Mouse (Mus musculus) ovary, postnatal 14 days (tissue): ENCODE measurements at regions not wholly inside any gene's neighbourhood (a gene's known extent, or its start where the extent isn't known, plus 50 kb on each side); places are given as distances from the start of the nearest gene placed in this dataset.

ENCODE experiments used
- DNase-seq: peaks from one replicate; pipeline ENCODE4 v3.0.0; 2022; ENCODE audit warnings: low spot score

- no peak for DNase-seq
These were observed 82.1 kb downstream of the Snx18 start for GRCm38 (mm10) chr13:113536306-113536705.

- no peak for DNase-seq
These were observed 83.5 kb downstream of the Snx18 start for GRCm38 (mm10) chr13:113534664-113535455.

GRCm38 (mm10) chr13:113533884-113534445 is 84.4 kb downstream of the Snx18 start:
- no peak for DNase-seq

DNA sequence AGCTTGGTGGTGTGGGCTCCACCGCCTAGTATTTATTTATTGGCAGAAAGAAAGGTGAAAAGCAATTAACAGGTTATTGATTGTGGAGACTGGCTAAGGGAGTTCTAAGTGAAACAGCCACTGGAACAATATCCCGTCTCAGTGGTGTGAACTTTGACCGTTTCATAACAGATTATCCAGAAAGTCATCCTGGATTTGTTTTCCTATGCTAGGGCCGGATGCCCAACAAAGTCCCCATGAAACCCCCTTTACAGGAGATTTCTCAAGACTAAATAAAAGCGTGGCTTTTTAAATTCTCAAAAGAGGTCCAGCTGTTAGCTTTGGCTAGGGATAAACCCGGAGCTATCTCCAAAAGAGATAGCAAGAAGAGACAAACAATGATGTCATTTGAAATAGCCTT is 91.4 kb downstream of the Snx18 start:
- no peak for DNase-seq

- no peak for DNase-seq
These were observed 94.9 kb downstream of the Snx18 start for GRCm38 (mm10) chr13:113523503-113523902.

- no peak for DNase-seq
These were observed 100.2 kb downstream of the Snx18 start for GRCm38 (mm10) chr13:113518144-113518543.

DNA sequence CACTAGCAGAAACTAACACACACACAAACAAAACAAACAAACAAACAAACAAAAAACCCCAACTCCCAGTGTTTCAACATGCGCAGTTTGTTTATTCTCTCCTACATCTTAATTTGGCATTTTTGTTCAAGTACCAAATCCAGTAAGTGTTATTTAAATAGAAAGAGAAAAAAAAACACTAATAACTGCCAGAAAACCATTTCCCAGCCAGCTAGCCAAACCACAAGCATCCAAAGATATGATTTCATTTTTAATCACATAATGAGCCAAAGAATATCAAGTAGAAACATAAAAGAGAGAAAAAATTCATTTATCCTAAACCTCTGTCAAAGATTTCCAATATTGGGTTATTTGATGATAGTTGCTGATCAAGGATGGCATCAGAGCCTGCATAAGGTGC is 102.3 kb downstream of the Snx18 start:
- DNase-seq: no peak

- no peak for DNase-seq
These were observed 103.2 kb downstream of the Snx18 start for GRCm38 (mm10) chr13:113515162-113515600.

DNA sequence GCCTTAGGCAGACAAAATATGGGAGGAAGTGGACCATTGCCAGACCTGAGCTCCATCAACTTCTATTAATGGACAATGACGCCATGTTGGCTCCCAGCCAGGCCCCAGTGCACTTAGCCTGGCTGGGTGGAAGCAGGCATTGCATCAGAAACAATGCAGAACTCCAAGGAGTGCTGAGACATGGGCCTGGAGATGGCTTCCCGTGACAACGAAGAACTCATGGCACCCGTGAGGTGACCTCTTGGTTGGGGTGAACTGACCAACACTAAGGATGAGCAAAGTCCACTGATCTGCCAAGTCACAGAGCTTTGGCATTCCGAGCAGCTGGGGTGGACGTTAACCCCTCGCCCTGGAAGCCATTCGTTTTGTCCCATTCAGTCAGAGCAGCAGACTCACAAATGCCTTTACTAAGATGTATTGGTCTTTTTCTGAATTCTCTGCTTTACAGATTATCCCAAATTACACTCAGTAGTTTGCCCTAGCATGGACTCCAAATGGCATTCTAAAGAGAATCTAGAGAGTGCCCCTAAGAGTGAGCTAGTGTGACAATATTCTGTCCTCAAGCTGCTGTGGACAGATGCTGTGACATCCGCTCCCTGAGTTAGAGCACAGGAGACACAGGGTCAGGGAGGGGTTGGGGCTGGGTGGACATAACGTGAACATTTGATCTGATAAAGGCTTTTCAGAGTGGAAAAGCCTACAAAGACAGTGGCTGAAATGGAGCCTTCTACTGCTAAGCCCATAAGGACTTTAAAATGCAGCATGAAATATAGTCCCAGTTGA is 108.8 kb downstream of the Snx18 start:
- peak; percentile 65 for DNase-seq

DNA sequence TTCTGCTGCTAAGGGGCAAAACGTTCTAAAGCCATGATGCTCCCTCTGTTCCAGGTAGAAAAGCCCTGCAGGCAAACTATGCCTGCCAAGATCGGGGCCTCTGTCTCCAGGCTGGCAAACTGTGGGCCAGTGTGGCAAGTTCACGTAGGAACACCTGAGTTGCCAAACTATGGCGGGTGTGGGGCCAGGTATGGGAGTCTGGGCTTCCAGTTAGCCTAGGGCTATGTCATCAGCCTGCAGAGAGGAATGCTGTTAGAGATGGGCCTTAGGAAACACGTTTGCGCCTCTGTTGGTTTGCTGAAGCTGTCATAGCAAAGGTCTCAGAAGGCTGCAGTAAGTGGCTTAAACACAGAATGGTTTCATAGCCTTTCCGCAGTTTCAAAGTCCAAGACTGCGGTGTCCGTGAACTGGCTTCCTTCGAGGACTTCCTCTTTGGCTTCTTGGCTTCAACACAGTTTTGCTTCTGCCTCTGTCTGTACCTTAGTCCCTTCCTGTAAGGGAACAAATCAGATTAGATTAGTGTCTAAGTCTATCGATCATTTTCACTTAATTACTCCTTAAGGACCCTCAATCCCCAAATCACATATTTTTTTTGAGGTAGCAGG is 110.1 kb downstream of the Snx18 start:
- DNase-seq: no peak

DNA sequence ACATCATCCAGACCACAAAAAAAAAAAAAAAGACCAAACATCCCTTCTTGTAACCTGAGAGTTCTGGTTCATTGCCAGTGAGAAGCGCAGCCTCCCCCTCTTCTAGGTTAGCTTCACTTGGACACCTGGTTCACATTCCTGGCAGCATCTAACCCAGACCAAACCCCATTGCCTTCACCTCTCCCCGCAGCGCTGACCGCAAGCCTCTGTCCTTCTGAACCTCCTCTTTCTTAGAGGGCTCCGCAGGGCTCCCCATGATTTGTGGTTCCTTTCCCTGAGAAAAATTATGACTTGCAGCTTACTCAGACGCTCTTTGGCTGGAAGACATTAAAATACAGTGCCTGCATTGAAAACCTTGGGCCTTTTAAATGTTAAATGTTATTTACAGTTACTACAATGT is 115.8 kb downstream of the Snx18 start:
- DNase-seq: no peak

GRCm38 (mm10) chr13:113502059-113502458 is 116.3 kb downstream of the Snx18 start:
- no peak for DNase-seq

DNA sequence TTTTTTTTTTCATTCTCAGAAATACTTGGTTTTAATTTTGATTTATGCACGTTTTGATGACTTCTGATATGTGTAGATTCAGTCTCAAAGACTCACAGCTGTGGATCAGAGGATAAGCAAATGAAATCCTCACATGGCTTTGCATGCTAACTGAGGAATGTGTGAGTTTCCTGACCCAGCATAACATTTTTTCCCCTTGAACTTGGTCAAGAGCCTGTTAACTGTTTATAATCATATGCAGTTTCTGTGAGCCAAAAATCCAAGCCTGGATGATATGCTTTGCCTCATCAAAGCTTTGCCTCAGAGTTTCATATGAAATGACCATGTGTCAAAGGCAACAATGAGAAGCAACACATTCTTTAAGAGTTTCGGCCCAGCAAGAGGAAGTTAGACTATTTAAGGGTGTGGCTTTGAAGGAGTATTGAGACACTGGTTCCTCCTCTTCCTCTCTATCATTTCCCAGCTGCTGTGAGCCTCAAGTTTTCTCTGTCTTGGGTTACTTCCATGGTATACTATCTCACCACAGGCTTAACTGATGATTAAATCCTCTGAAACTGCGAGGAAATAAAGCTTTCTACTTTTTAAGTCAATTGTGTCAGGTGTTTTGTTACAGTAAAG is 117.9 kb downstream of the Snx18 start:
- DNase-seq: no peak

- no peak for DNase-seq
These were observed 119.2 kb downstream of the Snx18 start for GRCm38 (mm10) chr13:113499079-113499710.

DNA sequence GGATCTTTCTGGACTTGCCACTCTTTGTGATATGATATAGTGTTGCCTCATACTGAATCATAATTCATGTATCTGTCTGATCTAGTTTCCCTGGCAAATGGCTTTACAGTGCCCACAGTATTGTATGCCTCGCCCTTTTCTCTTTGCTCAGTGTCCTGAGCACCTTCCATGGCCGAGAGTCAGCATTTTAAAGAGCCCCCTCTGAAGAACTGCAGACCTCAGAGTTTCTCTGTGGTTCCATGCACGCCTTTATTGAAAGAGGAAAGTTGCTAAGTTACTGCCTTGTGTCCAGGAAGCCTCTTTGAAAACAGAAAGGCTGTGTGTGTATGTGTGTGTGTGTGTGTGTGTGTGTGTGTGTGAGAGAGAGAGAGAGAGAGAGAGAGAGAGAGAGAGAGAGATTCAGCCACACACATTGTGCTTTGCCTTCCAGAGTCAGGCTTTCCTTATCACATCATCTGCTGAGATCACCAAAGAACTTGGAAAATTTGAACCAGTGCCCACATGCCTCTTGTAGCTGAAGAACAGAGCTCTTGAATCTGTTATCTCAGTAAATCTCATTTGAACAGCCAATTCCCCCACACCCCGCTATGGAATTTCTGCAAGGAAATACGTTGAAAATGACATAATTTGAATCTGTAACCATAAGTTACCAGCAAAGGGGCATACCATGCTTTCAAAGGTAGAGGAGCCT is 122.6 kb downstream of the Snx18 start:
- no peak for DNase-seq

- no peak for DNase-seq
These were observed 123.2 kb downstream of the Snx18 start for GRCm38 (mm10) chr13:113495136-113495535.

DNA sequence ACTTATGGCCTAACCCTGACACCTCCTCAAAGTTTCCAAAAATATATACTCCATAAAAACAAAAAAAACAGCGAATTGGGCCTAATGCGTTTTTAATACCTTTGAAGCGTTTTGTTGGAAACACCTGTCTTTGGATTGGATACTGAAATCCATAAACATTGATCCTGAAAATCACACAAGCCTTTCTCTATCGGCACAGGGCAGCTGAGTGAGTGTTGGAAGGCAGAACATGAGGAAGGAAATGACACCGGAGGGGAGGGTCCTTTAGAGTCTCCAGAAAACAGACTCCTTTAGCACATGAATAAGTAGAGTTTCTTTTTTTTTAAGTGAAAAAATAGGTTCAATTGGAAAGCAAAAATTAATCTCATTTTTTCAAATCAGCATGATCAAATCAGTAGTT is 123.7 kb downstream of the Snx18 start:
- no peak for DNase-seq

DNA sequence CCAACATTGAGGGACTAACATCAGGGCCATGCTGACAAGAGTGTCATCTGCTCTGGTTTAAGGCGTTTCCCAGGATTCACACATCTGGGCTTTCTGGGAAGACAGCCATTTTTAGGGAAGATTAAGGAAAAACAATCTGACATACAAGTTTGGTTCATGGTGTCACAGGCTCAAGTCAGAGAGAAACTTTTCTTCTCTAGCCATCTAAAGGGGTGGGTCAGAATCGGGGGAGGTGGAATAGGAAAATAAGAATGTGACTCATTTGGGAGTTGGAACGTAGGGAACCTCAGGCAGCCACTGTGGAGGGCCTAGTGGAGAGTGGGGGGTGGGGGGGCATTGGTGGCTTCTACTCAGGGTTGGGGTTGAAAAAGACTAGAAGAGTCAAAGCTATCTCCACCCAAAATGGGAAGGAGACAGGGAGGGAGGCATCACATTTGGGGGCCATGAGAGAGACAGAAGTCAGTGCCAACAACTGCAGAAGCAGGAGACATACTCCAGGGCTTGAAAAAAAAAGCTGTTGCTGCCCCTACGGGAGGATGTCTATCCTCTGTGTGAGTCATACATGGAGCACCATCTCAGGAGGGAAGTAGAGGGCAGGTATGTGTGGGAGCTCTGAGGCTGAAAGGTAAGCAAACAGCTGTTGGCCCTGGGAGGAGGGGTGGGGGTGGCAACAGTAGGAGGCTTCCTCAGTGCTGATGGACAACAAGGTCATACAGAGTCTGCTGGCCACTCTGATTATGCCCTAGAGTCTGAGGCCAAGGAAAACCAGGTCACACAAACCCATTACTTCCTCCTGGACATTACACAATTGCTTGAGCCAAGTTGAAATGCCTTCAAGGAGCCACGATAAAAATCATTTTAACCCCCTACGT is 128.2 kb downstream of the Snx18 start:
- no peak for DNase-seq

GRCm38 (mm10) chr13:113486368-113486955 is 131.9 kb downstream of the Snx18 start:
- DNase-seq: no peak

DNA sequence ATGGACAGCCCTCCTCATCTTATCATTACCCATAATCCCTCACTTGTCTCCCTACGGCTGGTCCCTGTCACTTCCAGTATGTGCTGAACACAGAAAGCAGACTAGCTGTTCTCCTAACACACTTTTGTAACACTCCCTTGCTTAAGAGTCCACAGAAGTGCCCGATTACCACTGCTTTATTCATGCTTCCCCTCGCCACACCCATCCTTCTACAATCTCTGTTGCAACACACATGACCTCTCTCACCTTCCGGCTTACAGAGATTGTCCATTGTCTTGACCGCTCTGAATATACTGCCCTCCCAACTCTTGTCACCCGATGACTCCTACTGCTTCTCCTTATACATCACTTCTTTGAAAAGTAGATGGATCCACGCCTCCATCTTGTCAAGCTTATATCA is 132.9 kb downstream of the Snx18 start:
- no peak for DNase-seq
